Mouse (Mus musculus) inflammation-experienced regulatory T-cells, adult 6 months (primary cell): ENCODE measurements around the gene Xpnpep3. TPM values are rescaled to one million over a fixed set of nuclear protein-coding genes. Genes with fewer than 3 reads are reported as not detected.
A peak's percentile ranks its signal among the peaks of the same experiment; 100 is the strongest.

Experiments used
- ATAC-seq: one replicate; pipeline ENCODE4 v1.8.0; 2017
- polyA plus RNA-seq, 3 experiments: library from polyadenylated mRNA; unstranded; fragments of 100-300 nt; shearing (Covaris generic); gene quantifications; one replicate each; pipeline ENCODE4 v1.2.1; 2017

Gene Xpnpep3
- polyA plus RNA-seq: 1 to 10 TPM; 6.8 to 8.8 (median 8.2) TPM

DNA sequence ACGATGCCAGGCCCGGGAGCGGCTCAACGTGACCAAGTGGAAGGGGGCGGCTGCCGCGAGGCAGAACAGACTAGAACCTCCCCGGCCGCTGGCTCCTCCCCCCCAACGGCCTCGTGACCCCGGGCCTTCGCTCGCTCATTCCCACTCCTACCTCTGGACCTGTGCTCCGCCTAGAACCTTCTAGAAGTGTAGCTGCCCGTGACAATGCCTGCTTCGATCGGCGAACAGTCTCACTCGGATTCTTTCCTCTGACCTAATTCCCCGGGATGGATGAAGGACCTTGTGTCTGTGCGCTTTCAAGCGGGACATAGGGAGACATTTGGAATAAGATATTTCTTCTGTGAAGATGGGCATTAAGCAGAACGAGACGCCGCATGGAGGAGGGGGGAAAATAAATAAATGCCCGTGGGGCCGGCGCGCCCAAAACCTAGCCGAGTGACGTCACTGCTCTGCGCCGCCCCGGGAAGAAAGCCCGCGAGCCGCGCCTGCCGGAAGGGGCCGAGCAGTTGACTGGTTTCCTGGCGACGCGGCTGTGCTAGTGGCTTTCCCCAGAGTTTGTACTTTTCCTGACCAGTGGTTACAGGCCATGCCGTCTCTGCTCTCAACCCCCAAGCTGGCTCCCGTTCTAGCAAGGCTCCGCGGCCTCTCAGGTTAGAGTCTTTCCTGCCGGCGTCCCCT, at the start of gene Xpnpep3, which contains the start of gene St13:
Gene Xpnpep3, plus strand, starts transcription at position 501 of the 678 bp plus-strand sequence.
Gene St13, minus strand, starts transcription at position 440 of the 678 bp plus-strand sequence.
- ATAC-seq: peak; percentile 95

DNA sequence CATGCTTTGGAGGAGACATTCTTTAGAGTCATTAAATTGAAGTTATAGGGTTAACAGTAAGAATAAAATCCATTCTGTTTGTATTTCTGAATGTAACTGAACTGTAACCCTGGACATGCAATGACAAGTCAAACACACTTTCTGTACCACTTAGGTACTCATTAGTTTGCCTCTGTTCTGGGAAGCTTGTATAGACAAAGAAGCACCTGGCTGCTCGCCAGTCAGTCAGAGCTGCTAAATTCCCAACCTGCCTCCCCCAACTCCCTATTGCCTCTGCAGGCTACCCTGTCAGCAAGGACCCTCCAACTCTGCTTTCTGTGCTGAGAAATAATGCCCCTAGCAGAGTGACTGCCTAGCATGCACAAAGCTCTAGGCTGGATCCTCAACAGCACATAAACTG, 49.5 kb upstream of the Xpnpep3 start:
- no peak for ATAC-seq

DNA sequence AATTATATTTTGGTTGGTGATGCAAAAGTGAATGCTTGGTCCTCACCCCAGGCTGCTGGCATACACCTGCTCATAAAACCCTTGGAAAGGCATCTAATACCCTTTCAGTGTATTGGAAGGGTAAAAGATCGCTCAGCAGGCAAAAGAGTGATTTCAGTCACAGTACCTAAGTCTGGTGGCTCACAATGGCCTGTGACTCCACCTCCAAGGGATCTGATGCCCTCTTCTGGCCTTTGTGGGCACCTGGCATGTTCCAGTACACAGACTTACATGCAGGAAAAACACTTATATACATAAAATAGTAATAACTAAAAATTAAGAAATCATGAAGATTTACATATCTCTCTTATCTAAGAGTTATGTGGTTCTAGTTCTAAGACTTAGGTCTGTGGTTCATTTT, 47.3 kb upstream of the Xpnpep3 start:
- no peak for ATAC-seq

DNA sequence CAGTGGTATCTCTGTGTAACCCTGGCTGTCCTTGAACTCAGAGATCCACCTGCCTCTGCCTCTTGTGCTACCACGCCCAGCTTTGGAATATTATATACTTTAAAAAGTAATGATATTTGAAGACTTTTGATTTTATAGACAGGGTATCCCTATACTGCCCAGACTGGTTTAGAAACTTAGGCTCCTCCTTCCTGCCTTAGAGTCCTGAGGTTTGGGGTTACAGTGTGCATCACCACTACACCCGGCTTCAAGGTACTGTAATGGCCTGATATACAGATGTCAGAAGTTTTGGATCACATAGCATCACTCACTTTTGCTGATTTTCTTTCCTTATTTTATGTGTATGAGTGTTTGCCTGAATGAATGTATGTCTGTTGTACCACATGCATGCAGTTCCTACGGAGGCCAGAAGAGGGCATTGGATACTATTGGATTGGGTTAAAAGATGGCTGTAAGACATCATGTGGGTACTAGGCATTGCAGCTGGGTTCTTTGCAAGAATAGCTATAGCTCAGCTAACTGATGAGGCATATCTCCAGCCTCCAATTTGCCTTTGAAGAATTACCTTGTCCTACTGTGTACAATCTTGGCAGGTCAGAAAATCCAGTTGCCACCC, 44.7 kb upstream of the Xpnpep3 start:
- no peak for ATAC-seq

DNA sequence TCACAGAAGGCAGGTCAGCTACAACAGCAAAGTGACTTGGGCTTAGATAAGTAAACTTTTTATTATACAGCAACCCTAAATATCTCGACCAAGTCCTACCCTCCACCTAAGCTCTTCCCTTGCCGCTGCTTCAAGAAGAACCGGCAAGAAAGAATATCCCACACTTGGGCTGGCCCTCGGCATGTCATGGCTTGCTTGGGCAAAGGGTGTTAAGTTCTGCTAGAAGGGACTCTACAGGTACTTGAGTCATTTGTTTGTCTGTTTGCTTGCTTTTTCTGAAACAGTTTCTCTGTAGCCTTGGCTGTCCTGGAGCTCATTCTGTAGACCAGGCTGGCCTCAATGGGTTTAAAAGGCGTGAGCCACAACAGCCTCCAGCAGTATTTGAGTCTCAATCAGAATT, 43.0 kb upstream of the Xpnpep3 start:
- ATAC-seq: no peak

DNA sequence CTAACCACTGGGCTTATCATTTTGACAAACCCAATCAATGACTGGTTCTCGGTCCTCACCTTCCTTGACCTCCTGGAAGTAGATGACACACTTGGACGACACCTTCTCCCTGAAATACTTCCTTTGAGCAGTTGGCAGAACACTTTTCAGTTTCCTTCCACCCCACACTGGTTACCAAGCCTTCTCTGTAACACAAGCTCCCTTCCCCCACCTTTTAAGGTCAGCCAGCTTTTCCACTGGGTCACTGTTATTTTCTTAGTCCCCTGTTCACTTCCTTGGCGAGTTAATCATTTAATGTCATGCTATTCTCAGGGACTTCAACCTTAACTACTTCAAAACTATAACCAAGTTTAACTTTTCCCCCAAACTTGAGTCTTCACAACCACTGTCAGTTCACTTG, 41.0 kb upstream of the Xpnpep3 start:
- no peak for ATAC-seq

DNA sequence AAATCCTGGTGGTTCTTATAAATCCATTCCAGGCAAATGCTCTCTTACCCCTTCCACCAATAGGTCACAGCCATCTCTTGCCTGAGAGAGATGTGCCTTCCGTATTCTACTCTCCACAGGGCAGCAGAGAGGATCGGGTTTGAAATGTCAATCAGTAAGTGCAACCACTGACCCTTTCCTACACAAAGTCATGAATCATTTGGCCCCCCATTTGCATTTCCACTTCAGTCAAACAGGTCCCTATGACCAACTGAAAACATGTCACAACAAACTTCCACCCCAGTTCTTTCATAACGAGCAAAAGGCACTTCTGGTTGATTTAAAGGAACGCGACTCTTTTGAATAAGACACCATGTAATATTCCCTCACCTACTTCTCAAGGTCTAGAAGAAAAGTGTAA, 40.5 kb upstream of the Xpnpep3 start:
- no peak for ATAC-seq

DNA sequence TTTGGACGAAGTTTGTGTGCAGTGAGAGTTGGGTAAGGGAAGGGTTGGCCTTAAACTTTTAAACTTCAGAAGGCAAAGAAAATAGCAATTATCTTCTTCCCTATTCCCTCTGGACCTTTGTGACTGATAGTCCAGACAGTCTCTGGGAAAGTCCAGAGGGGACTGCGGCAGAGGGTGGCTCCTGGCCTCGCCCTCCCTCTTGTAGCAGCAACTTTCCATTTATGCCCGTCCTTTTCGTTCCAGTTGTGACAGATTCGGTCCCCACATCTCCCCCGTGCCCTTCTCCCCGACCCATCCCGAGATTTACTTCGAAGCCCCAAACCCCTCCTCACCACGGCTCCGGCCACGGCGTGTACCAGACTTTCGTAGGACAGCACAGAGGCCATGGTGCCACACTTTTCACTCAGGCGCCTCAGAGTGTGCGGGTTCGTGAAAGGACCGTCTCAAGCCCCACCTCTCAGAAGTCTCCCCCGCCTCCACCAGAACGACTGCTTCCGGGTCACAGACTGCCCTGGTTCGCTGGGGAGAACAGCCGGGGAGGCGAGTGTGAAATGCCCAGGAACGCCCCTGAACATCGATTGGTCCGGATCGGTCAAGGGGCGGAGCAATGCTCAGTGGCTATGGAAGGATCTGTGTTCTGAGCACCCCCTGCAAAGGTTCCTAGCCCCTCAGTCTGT, 39.5 kb upstream of the Xpnpep3 start, which contains the start of gene Slc25a17:
Gene Slc25a17, minus strand, starts transcription at position 468 of the 677 bp plus-strand sequence.
- peak; percentile 99 for ATAC-seq

DNA sequence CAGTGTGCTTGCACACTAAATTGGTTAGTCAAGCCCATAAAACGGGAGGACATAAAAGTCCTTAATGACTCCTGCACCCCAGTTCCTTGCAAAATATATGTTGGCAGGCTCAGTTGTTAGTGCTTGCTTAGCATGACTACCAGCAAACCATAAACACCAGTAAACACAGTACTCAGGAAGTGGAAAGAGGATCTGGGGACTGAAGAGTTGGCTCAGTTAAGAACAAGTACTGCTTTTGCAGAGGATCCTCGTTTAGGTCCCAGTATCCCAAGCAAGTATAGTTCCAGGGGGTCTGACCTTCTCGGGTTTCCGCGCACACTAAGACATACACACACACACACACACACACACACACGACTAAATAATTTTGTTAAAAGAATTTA, 38.9 kb upstream of the Xpnpep3 start:
- ATAC-seq: peak; percentile 37

DNA sequence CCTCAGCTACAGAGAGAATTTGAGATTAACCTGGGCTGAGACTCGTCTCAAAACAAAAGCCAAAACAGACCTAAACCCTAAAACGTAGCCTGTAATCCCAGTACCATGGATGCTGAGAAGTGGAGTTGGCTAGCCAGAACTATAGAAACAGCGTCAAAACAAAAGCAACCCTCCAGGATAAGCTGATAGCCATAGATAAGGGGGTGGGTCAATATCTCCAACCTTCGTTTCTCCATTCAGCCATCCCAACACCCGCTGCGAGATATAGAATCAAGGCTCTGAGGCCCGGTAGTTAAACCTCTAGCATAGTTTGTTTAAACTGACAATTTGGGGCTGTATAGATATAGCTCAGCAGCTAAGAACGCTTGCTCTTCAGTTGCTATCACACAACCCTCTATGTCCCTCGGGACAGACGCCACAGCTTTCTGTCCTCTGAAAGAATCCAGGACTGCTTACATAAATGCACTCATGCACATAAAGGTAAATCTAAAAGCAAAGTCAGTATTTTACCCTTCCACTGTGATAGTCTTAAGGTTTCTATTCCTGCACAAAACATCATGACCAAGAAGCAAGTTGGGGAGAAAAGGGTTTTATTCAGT, 38.4 kb upstream of the Xpnpep3 start:
- no peak for ATAC-seq

DNA sequence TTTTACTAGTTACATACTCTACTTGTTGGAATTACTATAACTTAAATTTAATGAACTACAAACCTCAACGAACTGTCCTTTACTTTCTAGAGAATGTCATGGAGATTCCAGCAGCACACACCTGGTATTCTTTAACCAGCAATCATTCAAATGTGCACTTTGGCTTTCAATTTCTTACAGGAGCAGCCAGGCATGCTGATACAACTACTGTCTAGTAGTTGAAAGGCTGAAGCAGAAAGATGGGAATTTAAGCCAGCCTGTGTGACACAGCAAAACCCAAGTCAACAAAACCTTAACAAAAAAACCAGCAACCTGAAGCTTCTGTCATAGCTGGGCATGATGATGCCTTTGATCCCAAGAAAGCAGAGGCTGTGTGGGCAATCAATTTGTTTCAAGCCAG, 37.4 kb upstream of the Xpnpep3 start:
- no peak for ATAC-seq

DNA sequence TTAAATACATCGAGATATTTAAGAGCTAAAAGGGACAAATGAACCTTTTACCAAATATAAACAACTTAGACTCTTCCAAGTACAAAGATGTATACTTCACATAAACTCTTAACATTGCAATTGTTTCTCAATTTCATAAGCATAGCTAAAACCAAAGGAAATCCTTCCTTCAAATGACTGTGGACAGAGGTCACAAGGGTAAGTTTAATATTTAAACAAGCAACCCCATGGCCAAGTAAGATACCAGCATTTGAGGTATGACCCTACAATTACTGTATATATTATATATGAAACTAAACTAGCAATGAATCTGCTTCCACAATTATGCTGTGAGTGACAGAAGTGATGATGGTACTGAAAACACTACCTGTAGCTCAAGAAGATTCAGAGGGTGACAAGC, 35.7 kb upstream of the Xpnpep3 start:
- ATAC-seq: no peak

DNA sequence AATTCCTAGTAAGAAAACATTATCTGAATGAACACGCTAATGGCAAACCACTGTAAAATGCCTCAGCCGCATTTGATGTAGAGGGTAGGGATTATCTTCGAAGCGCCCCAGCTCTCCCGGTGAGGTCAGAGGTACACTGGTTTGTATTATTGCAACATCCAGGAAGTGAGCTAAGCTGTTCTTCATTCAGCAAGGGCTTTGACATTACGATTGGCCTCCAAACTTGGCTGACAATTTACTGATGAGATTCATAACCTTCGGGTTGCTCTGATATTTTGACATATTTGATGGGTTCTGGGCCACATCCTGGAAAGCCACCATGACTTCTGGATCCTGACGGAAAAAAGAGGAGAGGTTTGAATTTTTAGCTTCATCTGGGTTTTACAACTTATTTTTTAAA, 34.7 kb upstream of the Xpnpep3 start:
- ATAC-seq: no peak

DNA sequence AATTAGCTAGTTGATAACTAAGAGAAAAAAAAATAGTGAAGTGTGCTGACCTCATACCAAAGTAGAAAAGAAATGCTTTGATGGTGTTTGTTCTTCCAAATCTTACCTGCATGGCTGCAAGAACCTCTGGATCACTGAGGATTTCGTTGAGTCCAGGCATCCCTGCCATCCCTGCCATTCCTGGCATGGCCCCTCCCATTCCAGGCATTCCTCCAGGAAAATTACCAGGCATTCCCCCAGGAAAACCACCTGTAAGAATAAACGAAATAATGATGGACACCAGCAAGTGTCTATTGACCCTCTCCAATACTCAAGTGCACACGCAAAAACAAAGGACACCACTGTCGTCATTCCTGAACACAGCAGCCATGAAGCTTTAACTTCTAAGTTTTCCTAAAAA, 33.7 kb upstream of the Xpnpep3 start:
- ATAC-seq: no peak

DNA sequence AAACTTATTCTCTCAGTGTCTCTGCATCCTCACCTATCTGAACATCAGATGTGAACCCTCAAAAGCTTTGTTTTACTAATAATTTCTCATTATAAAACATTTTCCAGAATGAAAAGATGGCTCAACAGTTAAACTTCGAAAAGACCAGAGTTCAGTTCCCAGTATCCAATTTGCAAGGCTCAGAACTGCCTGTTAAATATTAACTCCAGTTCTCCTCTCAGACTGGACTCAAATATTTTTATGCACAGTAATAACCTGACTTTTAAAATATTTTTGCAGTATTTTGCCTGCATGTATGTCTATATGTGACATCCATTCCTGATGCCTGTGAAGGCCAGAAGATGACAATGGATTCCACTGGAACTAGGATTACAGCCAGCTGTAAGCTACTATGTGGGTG, 31.3 kb upstream of the Xpnpep3 start:
- no peak for ATAC-seq

DNA sequence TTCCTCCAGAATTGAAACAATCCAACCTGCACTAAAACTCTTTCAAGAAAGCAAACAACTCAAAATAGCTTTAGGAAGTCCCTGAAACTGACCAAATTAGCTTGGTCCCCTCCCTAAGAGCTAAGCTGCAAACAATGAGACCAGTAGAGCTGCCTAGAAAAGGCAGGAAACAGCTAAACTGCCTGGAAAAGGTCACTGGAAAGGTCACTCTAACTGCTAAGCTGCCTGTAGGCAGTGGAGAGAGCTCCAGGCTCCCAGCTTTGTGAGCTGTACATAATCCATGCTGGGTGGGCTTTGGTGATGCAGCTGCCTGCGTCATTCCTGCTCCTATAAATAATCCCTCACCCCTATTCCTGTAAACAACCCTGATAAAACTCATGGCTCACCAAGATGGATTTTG, 29.6 kb upstream of the Xpnpep3 start:
- ATAC-seq: no peak

DNA sequence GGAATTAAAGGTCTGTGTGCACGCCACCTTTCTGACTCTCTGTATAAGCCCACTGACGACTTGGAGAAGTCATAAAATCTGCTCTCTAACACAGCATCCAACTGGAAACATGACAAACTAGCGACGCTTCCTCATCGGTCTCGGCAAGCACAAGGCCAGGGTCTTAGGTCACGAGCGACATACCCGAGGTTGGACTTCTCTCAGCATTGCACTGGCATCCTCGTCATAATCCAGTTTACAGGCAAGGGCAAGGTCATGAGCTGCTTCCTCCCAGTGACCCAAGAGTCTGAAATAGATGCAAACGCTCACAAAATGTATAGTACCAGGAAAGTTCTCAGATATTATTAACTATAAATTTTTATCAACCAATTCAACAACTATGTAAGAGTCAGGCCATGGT, 25.3 kb upstream of the Xpnpep3 start:
- no peak for ATAC-seq

DNA sequence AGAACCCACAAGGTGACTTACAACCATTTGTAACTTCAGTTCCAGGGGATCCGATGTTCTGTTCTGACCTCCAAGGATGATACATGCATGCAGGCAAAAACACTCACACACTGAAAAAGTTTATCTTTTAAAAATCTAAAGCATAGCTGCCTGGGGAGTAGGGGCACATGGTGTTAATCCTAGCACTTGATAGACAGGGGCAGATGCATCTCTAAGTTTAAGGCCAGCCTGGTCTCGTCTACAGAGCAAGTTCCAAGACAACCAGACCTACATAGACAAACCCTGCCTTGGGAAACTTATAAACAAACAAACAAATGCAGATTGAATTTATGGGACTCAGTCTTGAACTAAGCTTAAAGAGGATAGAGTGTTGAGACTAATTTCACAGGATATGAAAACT, 21.1 kb upstream of the Xpnpep3 start:
- ATAC-seq: no peak

DNA sequence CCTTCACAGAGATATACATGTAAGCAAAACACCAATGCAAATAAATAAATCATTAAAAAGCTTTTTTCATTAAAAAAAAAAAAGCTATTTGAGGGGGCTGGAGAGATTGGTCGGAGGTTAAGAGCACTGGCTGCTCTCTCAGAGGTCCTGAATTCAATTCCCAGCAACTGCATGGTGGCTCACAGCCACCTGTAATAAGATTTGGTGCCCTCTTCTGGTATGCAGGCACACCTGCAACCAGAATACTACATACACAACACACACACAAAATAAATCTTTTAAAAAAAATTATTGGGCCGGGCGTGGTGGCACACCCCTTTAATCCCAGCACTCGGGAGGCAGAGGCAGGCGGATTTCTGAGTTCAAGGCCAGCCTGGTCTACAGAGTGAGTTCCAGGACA, 13.6 kb upstream of the Xpnpep3 start:
- ATAC-seq: no peak

DNA sequence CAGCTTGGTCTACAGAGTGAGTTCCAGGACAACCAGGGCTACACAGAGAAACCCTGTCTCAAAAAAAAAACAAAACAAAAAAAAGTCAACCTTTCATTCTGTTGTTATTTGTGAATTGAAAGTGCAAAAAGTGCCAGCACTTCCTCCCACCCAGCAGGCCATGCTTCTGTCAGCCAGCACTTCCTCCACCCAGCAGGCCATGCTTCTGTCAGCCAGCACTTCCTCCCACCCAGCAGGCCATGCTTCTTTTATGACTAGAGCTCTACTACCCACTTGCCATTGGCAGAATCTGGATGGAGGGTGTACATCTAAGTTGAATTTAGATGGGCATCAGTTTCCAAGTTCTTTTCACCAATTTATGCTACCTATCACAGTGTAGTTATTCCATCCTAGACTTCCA, 6.9 kb upstream of the Xpnpep3 start:
- ATAC-seq: peak; percentile 71

DNA sequence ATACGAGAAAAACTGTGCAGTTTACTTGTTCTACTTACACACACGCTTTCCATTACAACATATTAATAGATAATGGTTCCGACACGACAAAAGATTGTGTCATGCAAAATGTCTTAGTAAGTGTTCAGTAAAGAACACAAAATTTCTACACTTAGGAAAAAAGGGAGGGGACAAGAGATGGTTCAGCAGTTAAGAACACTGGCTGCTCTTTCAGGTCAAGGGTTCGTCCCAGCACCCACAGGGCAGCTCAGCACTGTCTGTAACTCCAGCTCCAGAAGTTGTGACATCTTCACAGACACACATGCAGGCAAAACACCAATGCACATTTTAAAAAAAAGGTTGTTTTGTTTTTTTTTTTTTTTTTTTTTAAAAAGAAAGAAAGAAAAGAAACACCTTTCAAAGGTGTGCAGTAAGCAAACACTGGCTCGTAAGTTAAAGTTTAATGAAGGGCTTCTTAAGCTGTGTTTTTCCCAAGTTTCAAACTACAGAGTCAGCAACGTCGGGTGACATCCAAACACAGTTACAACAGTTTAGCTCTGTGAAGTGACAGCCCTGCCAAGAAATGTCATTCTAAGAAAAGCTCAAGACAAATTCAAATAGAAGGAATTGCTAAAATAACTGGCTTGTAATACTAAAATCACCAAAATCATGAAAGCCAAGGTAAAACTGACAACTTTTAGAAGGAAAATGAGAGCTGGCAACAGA, 5.6 kb upstream of the Xpnpep3 start:
- no peak for ATAC-seq

DNA sequence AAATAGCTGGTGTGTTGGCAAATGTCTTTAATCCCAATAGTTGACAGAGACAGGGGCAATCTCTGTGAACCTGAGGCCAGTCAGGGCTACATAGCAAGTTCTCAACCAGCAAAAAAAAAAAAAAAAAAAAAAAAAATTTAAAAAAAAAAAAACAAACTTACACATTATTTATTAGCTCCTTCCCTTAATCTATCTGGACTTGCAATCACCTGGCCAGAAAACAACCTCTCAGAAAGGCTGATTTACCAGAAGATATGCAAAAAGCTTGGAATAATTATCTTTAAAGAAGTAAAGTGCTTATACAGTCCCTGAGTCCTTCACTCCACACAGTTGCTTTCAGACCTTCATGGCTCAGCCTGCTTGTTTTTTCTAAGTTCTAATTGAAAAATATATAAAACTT, 1.7 kb upstream of the Xpnpep3 start:
- ATAC-seq: no peak

DNA sequence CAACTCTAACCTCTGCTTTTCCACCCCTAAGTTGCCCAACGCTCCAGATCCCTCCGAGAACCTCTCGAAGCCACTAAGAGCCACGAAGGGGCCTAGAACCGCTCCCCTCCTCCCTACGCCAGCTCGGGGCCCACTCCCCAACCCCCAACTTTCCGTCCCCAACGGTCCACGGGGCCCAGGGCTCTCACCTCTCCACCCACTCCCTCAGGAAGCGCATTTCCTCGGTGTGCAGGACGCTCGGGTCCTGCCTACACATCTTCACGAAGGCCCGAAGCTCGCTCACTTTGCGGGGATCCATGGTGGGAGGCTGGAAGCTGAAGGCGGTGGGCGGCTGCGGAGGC, 671 bp upstream of the Xpnpep3 start:
- ATAC-seq: peak; percentile 64
